Mouse (Mus musculus): Measurements from ENCODE around the gene Cdk9.

Gene Cdk9

GRCm38 (mm10) chr2:32712934-32713817 lies at the start of gene Cdk9:
TSS of gene Cdk9 (minus strand) at chr2:32713076.
- DNase-seq: peak; percentile 95

DNA sequence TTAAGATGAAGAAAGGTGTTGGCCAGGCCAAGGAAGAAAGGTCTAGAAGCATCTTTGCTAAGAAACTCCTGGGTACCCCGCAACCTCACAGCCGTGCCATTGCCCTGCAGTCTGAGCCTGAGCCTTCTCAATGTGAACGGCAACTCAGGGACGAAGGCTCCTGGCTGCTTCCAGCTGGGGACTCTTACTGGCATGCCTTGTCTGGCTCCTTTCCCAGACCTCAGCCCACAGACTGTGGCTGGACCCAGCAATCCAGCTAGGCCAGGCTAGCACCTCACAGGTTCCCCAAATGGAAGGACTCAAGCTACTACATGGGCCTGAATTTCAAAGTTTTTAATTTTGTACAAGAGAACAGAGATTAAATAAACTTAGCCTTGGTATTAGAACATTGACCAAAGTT lies 49.0 kb upstream of the Cdk9 start:
- no peak for DNase-seq

DNA sequence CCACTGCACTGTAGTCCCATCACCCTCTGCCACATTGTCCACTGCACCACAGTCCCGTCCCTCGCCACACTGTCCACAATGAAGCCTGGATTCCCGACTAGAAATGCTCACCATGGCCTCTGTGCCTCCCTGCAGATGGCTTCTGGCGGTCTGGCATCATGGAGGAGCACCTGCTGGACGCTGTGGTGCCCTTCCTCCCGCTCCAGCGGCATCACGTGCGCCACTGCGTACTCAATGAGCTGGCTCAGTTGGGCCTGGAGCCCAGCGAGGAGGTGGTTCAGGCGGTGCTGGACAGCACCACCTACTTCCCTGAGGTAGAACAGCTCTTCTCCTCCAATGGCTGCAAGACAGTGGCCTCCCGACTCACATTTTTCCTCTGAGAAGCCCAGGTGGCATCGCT lies 48.5 kb upstream of the Cdk9 start:
- no peak for DNase-seq

- no peak for DNase-seq
Observed at GRCm38 (mm10) chr2:32759001-32759400, 46.1 kb upstream of the Cdk9 start.

GRCm38 (mm10) chr2:32758503-32758902 lies 45.6 kb upstream of the Cdk9 start:
- no peak for DNase-seq

DNA sequence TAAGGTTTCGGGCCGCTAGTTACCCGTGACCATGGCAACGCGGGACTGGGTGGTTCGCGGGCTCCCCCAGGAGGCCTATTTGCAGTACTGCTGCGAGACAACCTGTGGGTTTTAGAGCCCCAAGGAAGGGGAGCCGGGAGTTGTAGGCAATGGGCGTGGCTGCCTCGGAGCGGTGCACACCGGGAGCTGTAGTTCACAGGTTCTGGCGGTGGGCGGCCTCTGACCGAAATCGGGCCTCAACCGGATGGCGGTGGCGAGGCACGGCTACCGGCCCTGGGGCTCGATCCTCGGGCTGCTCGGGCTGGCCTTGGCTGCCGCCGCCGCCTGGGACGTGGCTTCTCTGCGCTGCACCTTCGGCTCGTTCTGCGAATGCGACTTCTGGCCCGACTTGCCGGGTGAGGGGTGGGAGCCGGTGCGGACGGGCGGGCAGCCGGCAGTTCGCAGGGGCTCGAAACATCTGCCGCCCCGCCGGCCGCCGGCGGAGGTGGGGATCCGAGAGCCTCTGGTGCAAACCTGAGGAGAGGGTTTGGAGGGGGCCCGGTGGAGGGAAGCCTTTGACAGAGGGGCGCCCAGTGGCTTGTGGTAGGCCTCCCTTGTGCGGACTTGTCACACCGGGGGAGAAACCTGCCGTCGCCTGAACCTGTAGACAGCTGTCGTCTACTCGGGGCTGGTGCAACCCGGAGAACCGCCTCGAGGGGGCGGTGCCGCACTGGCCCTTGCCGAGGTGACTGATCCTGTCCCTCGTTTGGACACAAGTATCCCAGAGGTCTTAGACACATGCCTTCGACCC lies 44.4 kb upstream of the Cdk9 start, which contains the start of gene Tor2a:
Gene Tor2a (plus strand): TSS at position 179 of the 790 bp plus-strand sequence.
- peak; percentile 94 for DNase-seq

GRCm38 (mm10) chr2:32756674-32757055 lies 43.8 kb upstream of the Cdk9 start:
- DNase-seq: no peak

DNA sequence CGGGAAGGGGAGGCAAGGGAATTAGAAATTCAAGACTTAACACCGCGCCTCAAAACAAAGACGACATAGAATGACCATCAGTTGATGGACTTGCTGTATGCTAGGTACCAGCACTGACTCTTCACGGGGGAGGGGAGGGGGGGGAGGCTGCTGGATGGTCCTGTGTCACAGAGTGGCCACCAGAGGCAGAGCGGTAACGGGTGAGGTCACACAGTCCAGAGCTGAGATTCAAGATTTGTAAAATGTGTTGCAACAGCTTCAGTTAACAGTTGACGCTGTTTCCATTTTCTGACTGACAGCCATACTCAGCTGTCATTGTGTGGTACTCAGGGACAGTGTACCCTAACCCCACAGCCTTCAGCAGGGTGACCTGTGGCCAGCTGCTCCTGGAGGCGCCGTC lies 39.3 kb upstream of the Cdk9 start:
- DNase-seq: no peak

GRCm38 (mm10) chr2:32751665-32752033 lies 38.8 kb upstream of the Cdk9 start:
- DNase-seq: no peak

DNA sequence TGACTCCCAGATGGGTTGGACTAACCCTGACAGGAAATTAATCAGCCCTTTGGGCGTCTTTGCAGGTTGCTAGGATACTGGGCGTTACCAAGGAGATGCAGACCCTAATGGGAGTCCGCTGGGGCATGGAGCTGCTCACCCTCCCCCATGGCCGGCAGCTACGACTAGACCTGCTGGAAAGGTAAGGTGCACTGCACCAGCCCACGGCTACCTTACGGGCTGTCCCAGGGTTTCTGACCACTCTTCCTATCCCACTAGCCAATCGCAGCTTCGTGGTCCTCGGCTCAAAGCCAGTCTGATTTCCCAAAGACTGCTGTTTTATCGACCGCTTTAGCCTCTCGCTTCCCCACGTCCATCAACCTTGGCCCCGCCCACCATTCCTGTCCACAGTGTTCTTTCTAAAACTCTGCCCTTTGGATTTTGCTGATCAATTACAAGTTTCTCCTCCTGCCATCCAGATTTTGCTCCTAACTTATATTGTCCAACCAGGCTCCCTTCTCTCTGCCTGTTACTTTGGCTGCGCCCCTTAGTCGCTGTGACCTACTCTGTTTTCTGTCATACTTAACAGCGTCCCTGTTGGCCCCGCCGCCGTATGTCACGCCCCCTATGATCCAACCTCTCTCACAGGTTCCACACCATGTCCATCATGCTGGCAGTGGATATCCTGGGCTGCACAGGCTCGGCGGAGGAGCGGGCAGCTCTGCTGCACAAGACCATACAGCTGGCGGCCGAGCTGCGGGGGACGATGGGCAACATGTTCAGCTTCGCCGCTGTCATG lies 38.2 kb upstream of the Cdk9 start:
- peak; percentile 88 for DNase-seq

- no peak for DNase-seq
Observed at GRCm38 (mm10) chr2:32750199-32750598, 37.3 kb upstream of the Cdk9 start.

DNA sequence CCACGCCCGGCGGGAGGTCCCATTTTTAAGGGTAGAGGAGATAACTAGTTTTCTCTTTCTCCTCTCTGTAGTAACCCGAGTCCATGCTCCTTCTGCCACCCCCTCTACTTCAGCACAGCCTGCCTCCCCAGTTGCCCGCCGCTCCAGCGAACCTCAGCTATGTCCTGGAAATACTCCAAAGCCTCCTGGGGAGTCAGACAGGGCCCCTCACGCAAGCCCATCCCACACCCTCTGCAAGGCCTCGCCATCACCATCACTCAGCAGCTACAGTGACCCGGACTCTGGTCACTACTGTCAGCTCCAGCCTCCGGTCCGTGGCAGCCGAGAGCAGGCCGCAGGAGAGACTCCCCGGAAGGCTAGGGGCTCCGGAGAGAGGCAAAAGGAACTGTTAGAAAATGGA lies 36.2 kb upstream of the Cdk9 start:
- DNase-seq: no peak

DNA sequence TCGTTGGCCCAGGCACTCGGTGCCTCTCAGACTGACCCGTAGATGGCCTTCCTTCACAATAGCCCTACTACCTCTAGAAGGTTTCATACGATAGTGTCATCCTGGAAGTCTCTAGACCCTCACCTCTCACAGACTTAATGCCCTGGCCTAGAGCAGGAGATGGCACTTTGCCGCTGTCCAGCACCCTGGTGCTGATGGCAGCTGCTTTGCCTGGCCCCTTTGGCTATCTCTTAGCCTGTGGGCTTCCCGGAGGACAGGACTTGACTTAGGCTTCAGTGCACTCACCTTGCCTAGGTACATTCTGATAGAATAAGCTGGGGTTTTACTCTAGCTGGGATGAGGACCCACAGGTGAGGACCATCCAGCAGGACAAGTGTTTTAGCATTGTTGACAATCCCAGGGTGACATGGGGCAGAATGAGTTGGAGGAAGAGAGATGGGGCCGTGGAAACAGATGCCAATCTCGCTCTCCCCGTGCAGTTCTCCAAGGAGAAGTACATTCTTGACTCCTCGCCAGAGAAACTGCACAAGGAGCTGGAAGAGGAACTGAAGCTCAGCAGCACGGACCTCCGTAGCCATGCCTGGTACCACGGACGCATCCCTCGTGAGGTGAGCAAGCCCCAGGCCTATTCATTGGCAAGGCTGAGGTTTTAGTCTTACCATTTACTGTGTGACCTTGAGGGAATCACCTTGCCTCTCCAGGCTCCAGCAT lies 31.6 kb upstream of the Cdk9 start:
- DNase-seq: no peak

DNA sequence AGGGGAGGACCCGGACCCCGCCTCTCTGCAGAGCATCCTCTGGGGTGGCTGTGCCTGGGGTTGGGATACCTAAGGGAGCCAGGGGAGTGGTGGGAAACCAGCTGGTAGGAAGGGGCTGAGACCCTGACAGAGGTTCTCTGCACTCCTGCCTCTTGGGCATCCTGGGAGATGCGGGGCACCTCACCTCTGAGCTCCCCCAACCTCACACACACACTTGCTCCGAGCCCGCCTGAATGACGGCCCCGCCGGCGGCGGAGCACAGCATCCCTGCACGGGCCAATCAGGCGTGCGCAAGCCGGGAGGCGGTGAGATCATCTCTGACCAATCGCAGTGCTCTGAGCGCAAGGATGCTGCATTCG lies 29.3 kb upstream of the Cdk9 start:
- no peak for DNase-seq

DNA sequence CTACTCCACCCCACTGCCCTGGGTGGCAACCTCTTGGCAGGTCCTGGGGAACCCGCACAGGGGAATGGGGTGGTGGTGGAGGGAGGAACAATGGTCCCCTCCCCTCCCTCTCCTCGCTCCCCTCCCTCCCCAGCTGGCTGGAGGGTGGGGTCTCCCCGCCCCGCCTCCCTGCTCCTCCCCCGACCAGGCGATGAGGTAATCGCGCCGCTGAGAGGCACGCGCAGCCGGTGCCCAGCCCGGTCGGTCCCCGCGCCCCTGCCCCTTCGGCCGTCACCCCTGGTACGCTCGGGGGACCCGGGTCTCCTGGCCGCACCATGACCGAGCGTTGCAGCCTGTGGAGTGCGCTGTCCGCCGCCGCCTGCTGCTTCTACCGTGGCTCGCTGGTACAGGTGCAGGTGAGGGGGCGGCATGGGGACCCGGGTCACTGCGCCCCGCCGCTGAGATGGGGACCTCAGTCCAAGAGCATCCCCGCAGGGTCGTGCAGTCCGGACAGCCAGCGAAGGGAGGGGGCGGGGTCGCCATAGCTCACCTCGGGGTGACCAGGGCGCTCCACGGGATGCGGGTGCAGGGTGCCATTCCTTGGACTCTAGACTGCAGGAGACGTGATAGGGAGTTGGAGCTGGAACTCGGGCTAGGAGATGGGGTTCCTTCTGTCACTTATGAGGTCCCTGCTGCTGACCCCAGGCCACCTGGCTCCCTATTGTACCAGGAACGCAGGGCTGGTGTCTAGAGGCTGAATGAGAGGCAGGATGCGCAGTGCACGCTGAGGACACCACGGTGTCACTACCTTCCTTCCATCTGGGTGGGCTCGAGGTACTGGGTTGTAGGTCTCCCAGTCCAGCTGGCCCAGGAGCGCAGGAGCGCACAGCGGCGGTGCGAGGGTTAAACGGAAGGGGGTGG lies 28.6 kb upstream of the Cdk9 start:
- no peak for DNase-seq

- DNase-seq: no peak
Observed at GRCm38 (mm10) chr2:32740916-32741272, 28.0 kb upstream of the Cdk9 start, which contains the start of gene 6330409D20Rik. TSS of gene 6330409D20Rik (minus strand) at chr2:32741016.

DNA sequence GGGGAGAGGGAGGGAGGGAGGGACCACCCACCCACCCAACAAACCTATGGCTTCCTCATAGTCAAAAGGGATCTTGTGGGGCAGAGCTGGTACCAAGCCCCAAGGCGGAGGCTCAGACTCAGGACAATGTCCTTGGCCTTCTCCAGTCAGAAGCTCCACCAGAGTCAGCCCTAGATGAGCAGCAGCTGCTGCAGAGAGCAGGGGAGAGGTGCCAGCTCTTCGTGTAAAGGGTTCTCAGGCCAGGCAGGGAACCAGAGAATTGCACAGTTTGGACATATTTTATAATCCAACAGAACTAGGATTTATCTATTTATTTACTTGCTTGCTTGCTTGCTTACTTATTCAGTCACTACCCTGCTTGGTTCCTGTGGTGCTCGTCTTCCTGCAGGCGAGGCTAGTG lies 26.4 kb upstream of the Cdk9 start:
- DNase-seq: no peak

- no peak for DNase-seq
Observed at GRCm38 (mm10) chr2:32737008-32737407, 24.1 kb upstream of the Cdk9 start.

DNA sequence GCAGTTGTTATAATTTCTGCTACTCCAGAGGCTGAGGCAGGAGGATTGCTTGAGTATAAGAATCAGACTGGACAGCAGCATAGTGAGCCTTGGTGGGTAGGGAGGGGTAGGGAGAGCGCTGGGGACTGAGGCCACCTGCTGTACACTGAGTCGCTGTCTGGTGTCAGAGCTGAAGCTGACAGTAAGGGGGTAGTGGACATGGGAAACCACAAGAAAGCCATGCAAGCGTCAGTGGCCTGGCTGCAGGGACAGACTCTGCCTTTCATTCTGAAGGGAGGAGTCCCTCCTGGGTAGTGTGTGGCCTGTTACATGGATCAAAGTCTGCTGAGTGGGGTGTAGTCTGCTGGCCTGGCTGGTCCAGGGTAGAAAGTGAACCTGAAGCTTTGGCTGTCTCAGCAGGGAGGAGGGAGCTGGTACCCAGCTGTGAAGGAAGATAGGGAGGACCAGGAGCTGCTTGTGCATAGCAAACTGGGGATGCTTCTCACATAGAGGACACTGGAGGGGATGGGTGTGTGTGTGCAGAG lies 23.5 kb upstream of the Cdk9 start:
- no peak for DNase-seq

- peak; percentile 67 for DNase-seq
Observed at GRCm38 (mm10) chr2:32734933-32735332, 22.1 kb upstream of the Cdk9 start.

DNA sequence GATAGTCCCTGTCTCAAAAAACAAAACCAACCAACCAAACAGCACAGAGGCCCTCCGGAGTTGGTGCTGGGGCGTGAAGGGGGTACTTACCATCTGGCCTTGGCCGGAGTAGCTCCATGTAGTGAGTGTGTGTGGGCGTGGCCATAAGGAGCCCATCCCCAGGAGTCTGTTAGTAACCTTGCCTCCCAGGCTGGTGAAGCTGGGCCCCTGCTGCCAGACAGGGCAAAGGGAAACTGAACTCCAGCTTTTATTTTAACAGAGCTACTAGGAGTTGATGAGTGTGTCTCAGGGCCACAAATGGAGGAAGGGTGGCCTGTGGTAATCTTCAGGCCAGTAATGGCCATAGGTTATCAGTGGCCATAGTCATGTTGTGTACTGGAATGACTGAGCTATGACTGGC lies 21.6 kb upstream of the Cdk9 start:
- no peak for DNase-seq

Measured in kidney, adult 18-20 months (tissue).